Mouse (Mus musculus) lung, embryonic 14.5 days (tissue): ENCODE results near the gene Sult6b1. TPM values are rescaled to one million over a fixed set of nuclear protein-coding genes. Genes with fewer than 3 reads are reported as not detected.

Experiments used
- ATAC-seq: fragments of 200-750 bp; cut with Nextera tagmentation; 2 replicates; pipeline ENCODE4 v1.8.0; 2017; ENCODE audit warnings: mild to moderate bottlenecking, moderate TSS enrichment, moderate library complexity; ENCODE audit not compliant: insufficient read depth
- DNase-seq: peaks from one replicate; pipeline ENCODE4 v3.0.0-alpha.2; 2015
- H3K27ac ChIP-seq: fragments of 300-500 bp; sonication (generic); 2 replicates; pipeline ENCODE4 v1.5.1; 2014; ENCODE audit warnings: low read depth, mild to moderate bottlenecking, moderate library complexity
- H3K27me3 ChIP-seq: fragments of 300-500 bp; sonication (generic); 2 replicates; pipeline ENCODE4 v1.6.1; 2014; ENCODE audit warnings: low read length, control low read depth; ENCODE audit not compliant: insufficient read depth
- H3K36me3 ChIP-seq: fragments of 300-500 bp; sonication (generic); 2 replicates; pipeline ENCODE4 v1.6.1; 2014; ENCODE audit warnings: control low read depth; ENCODE audit not compliant: insufficient read depth
- H3K4me1 ChIP-seq: fragments of 300-500 bp; sonication (generic); 2 replicates; pipeline ENCODE4 v1.6.1; 2014; ENCODE audit warnings: antibody characterized with exemption, control low read depth; ENCODE audit not compliant: insufficient read depth
- H3K4me2 ChIP-seq: fragments of 300-500 bp; sonication (generic); 2 replicates; pipeline ENCODE4 v1.6.1; 2014; ENCODE audit warnings: mild to moderate bottlenecking
- H3K4me3 ChIP-seq: fragments of 300-500 bp; sonication (generic); 2 replicates; pipeline ENCODE4 v1.5.1; 2014; ENCODE audit warnings: low read depth, low read length
- H3K9ac ChIP-seq: fragments of 300-500 bp; sonication (generic); 2 replicates; pipeline ENCODE4 v1.6.1; 2014
- H3K9me3 ChIP-seq: fragments of 300-500 bp; sonication (generic); 2 replicates; pipeline ENCODE4 v1.6.1; 2016; ENCODE audit warnings: low read depth, low read length, control low read depth
- CTCF ChIP-seq: IDR thresholded peaks from 2 replicates; pipeline ENCODE4 v1.5.1; 2016; ENCODE audit warnings: antibody characterized with exemption, low read depth
- WGBS: fragments of 180-500 bp; shearing (Covaris S2); extraction: QIAGEN DNeasy Blood & Tissue Kit; methylation state at CpG from one replicate; pipeline ENCODE4 v1.1.7; 2014; 5-methylcytosine and 5-hydroxymethylcytosine counted together
- polyA plus RNA-seq: library from polyadenylated mRNA; unstranded; fragments of >200 nt; fragmentation: Nextera tagmentation; extraction: Ambion mirVana; gene quantifications from 2 replicates; pipeline ENCODE4 v1.2.1, GENCODE M21; 2014

Sult6b1 gene
- polyA plus RNA-seq, 1 experiment from 2014 or later: 0.17 TPM

GRCm38 (mm10) chr17:78936466-78937228 lies 29.9 kb upstream of the Sult6b1 start, which contains the start of the genes Cebpz and Ndufaf7:
Gene Cebpz (minus strand): TSS chr17:78937066.
Gene Ndufaf7 (plus strand): TSS chr17:78937136.
- TF ChIP-seq CTCF: no peak
- Histone ChIP-seq H3K36me3 (peaks cover 43% of the 10 kb centered on the region), H3K4me2 (peak within 1 kb of the TSS; percentile 87), H3K4me3 (peak within 1 kb of the TSS; percentile 89), H3K27me3 (no peaks in the 10 kb centered on the region), H3K9ac (peak within 1 kb of the TSS; percentile 84), H3K27ac (no peak within 1 kb of the TSS; the same call in 1 of the 2 replicates), H3K9me3 (no peaks in the 10 kb centered on the region), H3K4me1 (0 out of 2 replicates have a peak, but pooled peaks cover 4% of the 10 kb centered on the region)
- DNase-seq (peak; percentile 99), ATAC-seq (peak; percentile 100)
- under 1% methylated on average over 45 of the region's 45 CpGs for WGBS

GRCm38 (mm10) chr17:78935857-78936256 lies 29.1 kb upstream of the Sult6b1 start:
- ATAC-seq: no peak
- WGBS: 77% methylated on average over 2 of the region's 2 CpGs
- no peaks in the 10 kb centered on the region for H3K9me3 ChIP-seq
- H3K9ac ChIP-seq: peak overlapping the region; percentile 84
- H3K4me2 ChIP-seq: peak overlapping the region; percentile 87
- 0 out of 2 replicates have a peak, but pooled peaks cover 4% of the 10 kb centered on the region for H3K4me1 ChIP-seq
- peak overlapping the region; percentile 89 for H3K4me3 ChIP-seq
- DNase-seq: no peak
- peaks cover 48% of the 10 kb centered on the region for H3K36me3 ChIP-seq
- no peaks in the 10 kb centered on the region for H3K27me3 ChIP-seq
- TF ChIP-seq CTCF: no peak
- H3K27ac ChIP-seq: no peak overlapping the region

- H3K4me2 ChIP-seq: peak overlapping the region; percentile 87
- 38% methylated on average over 6 of the region's 6 CpGs for WGBS
- DNase-seq (no peak), ATAC-seq (no peak)
- no peak overlapping the region for H3K27ac ChIP-seq
- peaks cover 43% of the 10 kb centered on the region for H3K36me3 ChIP-seq
- peak overlapping the region; percentile 82; the same call in 1 of the 2 replicates for H3K9ac ChIP-seq
- no peaks in the 10 kb centered on the region for H3K4me1 ChIP-seq
- no peaks in the 10 kb centered on the region for H3K9me3 ChIP-seq
- peak overlapping the region; percentile 67; the same call in 1 of the 2 replicates for H3K4me3 ChIP-seq
- H3K27me3 ChIP-seq: no peaks in the 10 kb centered on the region
- no peak for TF ChIP-seq CTCF
Observed at GRCm38 (mm10) chr17:78917696-78918095, 10.9 kb upstream of the Sult6b1 start.

- peak overlapping the region; percentile 91 for H3K27ac ChIP-seq
Observed at GRCm38 (mm10) chr17:78916899-78917298, 10.1 kb upstream of the Sult6b1 start.

GRCm38 (mm10) chr17:78916369-78916813 lies 9.6 kb upstream of the Sult6b1 start, which contains the start of gene Cebpzos:
Gene Cebpzos (plus strand): TSS chr17:78916500.
- Histone ChIP-seq H3K9me3 (no peaks in the 10 kb centered on the region), H3K9ac (peak within 1 kb of the TSS; percentile 82), H3K4me2 (peak within 1 kb of the TSS; percentile 87), H3K4me3 (peak within 1 kb of the TSS; percentile 67), H3K4me1 (no peaks in the 10 kb centered on the region), H3K36me3 (peaks cover 32% of the 10 kb centered on the region), H3K27me3 (no peaks in the 10 kb centered on the region), H3K27ac (peak within 1 kb of the TSS; percentile 91)
- ATAC-seq: peak; percentile 94
- WGBS: under 1% methylated on average over 37 of the region's 37 CpGs
- DNase-seq: peak; percentile 94
- TF ChIP-seq CTCF: no peak

More at GRCm38 (mm10) chr17:78916899-78917298, 10.1 kb upstream of the Sult6b1 start:
- 1% methylated on average over 11 of the region's 11 CpGs for WGBS
- Histone ChIP-seq H3K4me2 (peak overlapping the region; percentile 87), H3K4me1 (no peaks in the 10 kb centered on the region), H3K27me3 (no peaks in the 10 kb centered on the region), H3K36me3 (peaks cover 37% of the 10 kb centered on the region), H3K9me3 (no peaks in the 10 kb centered on the region), H3K4me3 (peak overlapping the region; percentile 67), H3K9ac (peak overlapping the region; percentile 82)
- DNase-seq (no peak), ATAC-seq (0 out of 2 replicates have a peak, but pooled peaks have one; percentile 22)
- TF ChIP-seq CTCF: no peak

- Histone ChIP-seq H3K4me3 (peak overlapping the region; percentile 67), H3K9me3 (no peaks in the 10 kb centered on the region), H3K36me3 (peaks cover 27% of the 10 kb centered on the region), H3K4me1 (no peaks in the 10 kb centered on the region), H3K4me2 (peak overlapping the region; percentile 87), H3K27ac (peak overlapping the region; percentile 91), H3K27me3 (no peaks in the 10 kb centered on the region), H3K9ac (peak overlapping the region; percentile 82)
- 52% methylated on average over 6 of the region's 6 CpGs for WGBS
- ATAC-seq (peak; percentile 7; the same call in 1 of the 2 replicates), DNase-seq (peak; percentile 46)
- no peak for TF ChIP-seq CTCF
Observed at GRCm38 (mm10) chr17:78915772-78916171, 9.0 kb upstream of the Sult6b1 start.

GRCm38 (mm10) chr17:78913921-78914320 lies 7.1 kb upstream of the Sult6b1 start:
- WGBS: 76% methylated on average over 3 of the region's 3 CpGs
- Histone ChIP-seq H3K27me3 (no peaks in the 10 kb centered on the region), H3K27ac (no peak overlapping the region), H3K4me1 (no peaks in the 10 kb centered on the region), H3K4me3 (no peak overlapping the region), H3K9me3 (no peaks in the 10 kb centered on the region), H3K36me3 (peaks cover 10% of the 10 kb centered on the region; the same call in 1 of the 2 replicates), H3K4me2 (no peak overlapping the region), H3K9ac (no peak overlapping the region)
- no peak for DNase-seq
- no peak for ATAC-seq
- TF ChIP-seq CTCF: no peak
